Mouse (Mus musculus): Measurements from ENCODE around the gene Myl3. TPM values are rescaled to one million over a fixed set of nuclear protein-coding genes. Genes with fewer than 3 reads are reported as not detected.

The Myl3 gene
- not detected for total RNA-seq (2021)

- intact Hi-C loops (cut with DNase I) = no loop called here
- no peak for DNase-seq (ENCODE audit: low spot score in 2 of 2)
Observed at GRCm38 (mm10) chr9:110741711-110742294, at the start of gene Myl3. TSS of gene Myl3 (plus strand) at chr9:110741861.

- intact Hi-C loops (cut with DNase I) = no loop called here
Observed at GRCm38 (mm10) chr9:110695165-110695755, 46.4 kb upstream of the Myl3 start.

GRCm38 (mm10) chr9:110696427-110696826, 45.2 kb upstream of the Myl3 start:
- intact Hi-C loops (cut with DNase I) = no loop called here

More at GRCm38 (mm10) chr9:110695165-110695755, 46.4 kb upstream of the Myl3 start:
- DNase-seq (ENCODE audit: low spot score in 2 of 2) = no peak

GRCm38 (mm10) chr9:110697465-110697864, 44.2 kb upstream of the Myl3 start:
- intact Hi-C loops (cut with DNase I) = no loop called here
- DNase-seq (ENCODE audit: low spot score in 2 of 2) = no peak

More at GRCm38 (mm10) chr9:110696427-110696826, 45.2 kb upstream of the Myl3 start:
- no peak for DNase-seq (ENCODE audit: low spot score in 2 of 2)

- intact Hi-C loops (cut with DNase I) = no loop called here
- no peak for DNase-seq (ENCODE audit: low spot score in 2 of 2)
Observed at GRCm38 (mm10) chr9:110699574-110699973, 42.1 kb upstream of the Myl3 start.

GRCm38 (mm10) chr9:110701114-110702032, 40.3 kb upstream of the Myl3 start:
- intact Hi-C loops (cut with DNase I) = loop anchor here (10.0 kb wide), 1 partner anchor 257 kb away; no protein-coding TSS in a partner anchor
- DNase-seq (ENCODE audit: low spot score in 2 of 2) = peak in 1 of 2 experiments; percentile 59

GRCm38 (mm10) chr9:110702848-110703247, 38.8 kb upstream of the Myl3 start:
- DNase-seq (ENCODE audit: low spot score in 2 of 2) = no peak
- intact Hi-C loops (cut with DNase I) = loop anchor here (10.0 kb wide), 1 partner anchor 258 kb away; no protein-coding TSS in a partner anchor

- no peak for DNase-seq (ENCODE audit: low spot score in 2 of 2)
- intact Hi-C loops (cut with DNase I) = loop anchor here (10.0 kb wide), 1 partner anchor 259 kb away; no protein-coding TSS in a partner anchor
Observed at GRCm38 (mm10) chr9:110703951-110704350, 37.7 kb upstream of the Myl3 start.

GRCm38 (mm10) chr9:110706784-110707183, 34.9 kb upstream of the Myl3 start:
- DNase-seq (ENCODE audit: low spot score in 2 of 2) = no peak

GRCm38 (mm10) chr9:110709640-110710258, 31.9 kb upstream of the Myl3 start:
- peak; percentile 79 to 87 for DNase-seq (ENCODE audit: low spot score in 2 of 2)
- intact Hi-C loops (cut with DNase I) = loop anchor here (1.0 to 10.0 kb wide), 4 partner anchors 36 to 297 kb away; no protein-coding TSS in a partner anchor

More at GRCm38 (mm10) chr9:110706784-110707183, 34.9 kb upstream of the Myl3 start:
- intact Hi-C loops (cut with DNase I) = loop anchor here (10.0 kb wide), 1 partner anchor 262 kb away; no protein-coding TSS in a partner anchor

- DNase-seq (ENCODE audit: low spot score in 2 of 2) = no peak
- intact Hi-C loops (cut with DNase I) = loop anchor here (2.0 kb wide), 1 partner anchor 299 kb away; no protein-coding TSS in a partner anchor
Observed at GRCm38 (mm10) chr9:110711532-110711931, 30.1 kb upstream of the Myl3 start.

GRCm38 (mm10) chr9:110711996-110712395, 29.7 kb upstream of the Myl3 start:
- intact Hi-C loops (cut with DNase I) = loop anchor here (2.0 kb wide), 1 partner anchor 299 kb away; no protein-coding TSS in a partner anchor
- peak in 1 of 2 experiments; percentile 61 for DNase-seq (ENCODE audit: low spot score in 2 of 2)

GRCm38 (mm10) chr9:110712545-110712944, 29.1 kb upstream of the Myl3 start:
- no peak for DNase-seq (ENCODE audit: low spot score in 2 of 2)
- intact Hi-C loops (cut with DNase I) = no loop called here

- intact Hi-C loops (cut with DNase I) = no loop called here
- DNase-seq (ENCODE audit: low spot score in 2 of 2) = no peak
Observed at GRCm38 (mm10) chr9:110713389-110713788, 28.3 kb upstream of the Myl3 start.

- intact Hi-C loops (cut with DNase I) = no loop called here
- DNase-seq (ENCODE audit: low spot score in 2 of 2) = no peak
Observed at GRCm38 (mm10) chr9:110715426-110715825, 26.2 kb upstream of the Myl3 start.

- intact Hi-C loops (cut with DNase I) = loop anchor here (1.0 to 2.0 kb wide), 3 partner anchors 42 to 154 kb away; no protein-coding TSS in a partner anchor
- peak; percentile 73 to 78 for DNase-seq (ENCODE audit: low spot score in 2 of 2)
Observed at GRCm38 (mm10) chr9:110716775-110717174, 24.9 kb upstream of the Myl3 start.

- no peak for DNase-seq (ENCODE audit: low spot score in 2 of 2)
- intact Hi-C loops (cut with DNase I) = no loop called here
Observed at GRCm38 (mm10) chr9:110718071-110718470, 23.6 kb upstream of the Myl3 start.

- intact Hi-C loops (cut with DNase I) = no loop called here
Observed at GRCm38 (mm10) chr9:110718810-110719209, 22.9 kb upstream of the Myl3 start.

GRCm38 (mm10) chr9:110719977-110720376, 21.7 kb upstream of the Myl3 start:
- intact Hi-C loops (cut with DNase I) = no loop called here
- no peak for DNase-seq (ENCODE audit: low spot score in 2 of 2)

More at GRCm38 (mm10) chr9:110718810-110719209, 22.9 kb upstream of the Myl3 start:
- DNase-seq (ENCODE audit: low spot score in 2 of 2) = no peak
